Mouse (Mus musculus): ENCODE data around the gene Stat5b.
A peak's percentile ranks its signal among the peaks of the same experiment; 100 is the strongest.

The Stat5b gene

GRCm38 (mm10) chr11:100836923-100837702 lies 13.4 kb downstream of the Stat5b start:
- DNase-seq = peak; percentile 52

DNA sequence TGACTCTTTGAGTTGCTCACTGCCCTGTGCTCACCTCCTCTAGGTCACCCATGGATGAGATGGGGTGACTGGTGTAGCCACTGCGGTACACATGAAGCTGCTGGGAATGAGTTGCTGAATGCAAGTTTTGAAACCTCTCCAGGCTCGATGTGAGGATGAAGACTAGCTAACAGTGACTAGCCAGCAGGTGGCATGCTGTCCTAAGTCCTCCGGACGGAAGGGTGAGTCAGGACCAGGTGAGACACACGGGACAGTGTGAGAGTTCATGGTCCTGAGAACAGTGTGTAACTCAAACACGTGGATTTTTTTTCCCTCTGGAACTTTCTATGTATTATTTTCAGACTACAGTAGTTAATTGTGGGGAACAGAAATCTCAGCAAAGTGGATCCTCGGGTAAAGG lies 17.1 kb downstream of the Stat5b start:
- peak; percentile 40 for DNase-seq

DNA sequence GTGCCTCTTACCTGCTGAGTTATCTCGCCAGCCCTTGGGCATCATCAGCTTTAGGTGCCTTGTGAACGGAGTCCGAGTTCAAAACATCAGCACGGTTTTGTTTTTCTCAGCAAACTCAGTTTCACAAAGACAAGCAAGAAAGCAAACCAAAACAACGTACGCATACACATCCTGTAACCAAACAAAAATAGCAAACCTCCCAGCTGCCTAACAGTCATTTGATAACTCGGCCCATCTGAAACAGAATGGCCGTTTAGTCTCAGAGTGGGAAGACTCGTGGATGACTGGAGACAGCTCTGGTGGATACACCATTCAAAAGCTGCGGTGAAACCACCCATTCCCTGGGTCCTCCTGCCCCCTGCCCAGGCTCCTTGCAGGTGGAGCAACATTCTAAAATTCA lies 19.1 kb downstream of the Stat5b start:
- no peak for DNase-seq

DNA sequence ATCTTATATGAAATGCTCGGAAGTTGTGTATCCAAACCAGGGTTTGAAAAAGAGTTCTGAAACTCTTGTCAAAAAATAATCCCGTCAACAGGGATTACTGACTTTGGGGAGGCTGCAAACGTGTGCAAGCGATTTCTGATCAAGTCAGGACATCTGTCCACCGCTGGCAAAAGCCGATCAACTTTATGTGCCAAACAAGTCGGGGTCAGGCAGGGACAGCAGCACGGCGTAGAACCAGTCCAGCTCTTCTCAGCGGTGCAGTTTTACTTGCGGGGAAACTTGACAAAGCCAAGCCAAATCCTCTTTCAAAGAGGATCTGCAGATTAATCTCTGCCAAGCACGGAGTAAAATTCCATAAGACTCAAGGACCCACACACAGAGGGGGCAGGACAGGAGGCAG lies 20.8 kb downstream of the Stat5b start:
- DNase-seq = no peak

DNA sequence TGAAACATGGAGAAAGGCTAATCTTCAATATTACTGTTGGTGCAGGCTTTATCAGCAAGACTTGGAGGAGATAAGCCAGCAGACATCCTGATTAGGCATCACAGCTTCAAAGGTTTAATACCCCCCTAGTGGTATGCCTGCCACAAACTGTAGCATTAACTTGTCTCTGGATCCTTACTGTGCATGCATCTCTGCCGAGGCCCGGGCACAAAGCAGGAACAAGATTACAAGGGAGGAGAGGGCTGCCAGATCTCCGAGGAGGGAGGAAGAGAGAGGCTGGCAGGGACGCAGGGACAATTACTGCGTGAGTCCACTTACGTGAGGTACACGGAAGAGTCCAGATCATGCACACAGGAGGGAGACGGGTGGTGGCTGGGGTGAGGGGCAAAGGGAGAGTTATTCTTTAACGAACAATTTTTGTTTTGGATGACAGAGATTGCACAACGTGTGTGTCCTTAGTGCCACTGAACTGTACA lies 21.8 kb downstream of the Stat5b start:
- no peak for DNase-seq

DNA sequence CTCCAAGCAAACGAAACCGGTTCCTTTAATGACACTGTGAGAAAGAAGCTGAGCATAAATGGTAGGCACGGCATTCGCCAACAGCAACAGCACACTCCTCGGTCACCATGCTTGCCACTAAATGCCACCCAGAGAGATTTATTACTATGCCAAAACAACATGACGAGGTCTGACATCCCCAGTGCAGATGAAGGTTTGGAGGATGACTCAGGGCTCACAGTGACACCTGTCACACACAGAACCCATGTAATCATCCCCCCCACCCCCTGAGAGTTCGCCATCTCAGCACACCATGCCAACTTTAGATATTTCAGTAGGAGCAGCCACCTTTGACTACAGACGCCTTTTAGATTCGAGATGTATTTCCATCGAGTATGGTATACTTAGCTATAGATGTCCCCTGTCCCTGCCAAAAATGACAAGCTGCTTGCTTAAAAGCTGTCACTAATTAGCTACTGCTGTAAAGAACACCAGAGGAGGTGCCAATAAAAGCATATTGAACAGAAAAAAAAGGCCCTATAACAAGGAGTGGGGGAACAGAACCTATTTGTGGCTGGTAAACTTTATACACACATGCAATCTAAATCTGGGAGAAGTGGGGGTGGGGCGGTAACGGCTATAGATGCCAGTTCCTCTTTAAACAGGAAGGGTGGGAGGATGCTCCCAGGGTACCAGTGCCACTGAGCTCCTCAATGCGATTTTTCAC lies 24.2 kb downstream of the Stat5b start:
- peak; percentile 69 for DNase-seq

GRCm38 (mm10) chr11:100825451-100825850 lies 25.1 kb downstream of the Stat5b start:
- DNase-seq = no peak

DNA sequence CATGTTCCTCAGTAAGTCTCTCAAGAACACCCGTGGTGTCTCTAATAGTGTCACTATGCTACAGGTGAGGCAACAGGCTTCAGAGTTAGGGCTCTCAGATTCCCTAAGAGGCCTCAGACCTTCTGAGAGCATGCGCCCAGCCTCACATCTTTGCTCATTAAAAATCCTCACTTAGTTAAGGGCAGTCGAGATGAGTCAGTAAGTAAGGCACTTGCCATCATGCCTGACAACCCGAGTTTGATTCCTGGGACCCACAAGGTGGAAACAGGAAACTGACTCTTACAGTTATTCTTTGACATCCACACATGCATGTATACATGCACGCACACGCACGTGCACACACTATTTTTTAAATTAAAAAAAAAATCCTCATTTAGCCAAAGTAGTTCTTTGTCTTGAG lies 26.0 kb downstream of the Stat5b start:
- DNase-seq = peak; percentile 35

- peak; percentile 77 for DNase-seq
Measured at GRCm38 (mm10) chr11:100823543-100824313, 26.8 kb downstream of the Stat5b start.

- DNase-seq = peak; percentile 70
Measured at GRCm38 (mm10) chr11:100822365-100822764, 28.2 kb downstream of the Stat5b start.

GRCm38 (mm10) chr11:100821605-100822220 lies 28.8 kb downstream of the Stat5b start:
- no peak for DNase-seq

GRCm38 (mm10) chr11:100820047-100820446 lies 30.5 kb downstream of the Stat5b start:
- DNase-seq = no peak

- DNase-seq = peak; percentile 78
Measured at GRCm38 (mm10) chr11:100819626-100820025, 30.9 kb downstream of the Stat5b start.

GRCm38 (mm10) chr11:100819048-100819447 lies 31.5 kb downstream of the Stat5b start:
- DNase-seq = no peak

- DNase-seq = no peak
Measured at GRCm38 (mm10) chr11:100818359-100819012, 32.0 kb downstream of the Stat5b start.

DNA sequence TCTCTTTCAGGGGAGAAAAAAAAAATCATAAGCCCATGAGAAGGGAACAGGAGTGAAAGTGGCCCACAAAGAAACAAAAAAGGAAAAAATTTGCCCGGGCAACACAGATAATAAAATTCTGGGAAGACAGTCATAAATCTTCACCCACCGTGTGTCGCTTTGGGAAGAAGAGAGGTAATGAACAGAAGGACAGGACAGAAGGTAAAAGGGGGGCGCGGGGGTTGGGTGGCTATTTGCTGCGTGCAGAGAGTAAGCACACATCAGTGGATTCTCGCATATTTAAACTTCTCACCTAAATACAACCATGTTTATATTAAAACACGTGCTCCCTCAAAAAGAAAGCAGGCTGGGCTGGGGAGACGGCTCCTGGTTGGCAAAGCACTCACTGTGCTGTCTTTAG lies 33.2 kb downstream of the Stat5b start:
- DNase-seq = no peak

DNA sequence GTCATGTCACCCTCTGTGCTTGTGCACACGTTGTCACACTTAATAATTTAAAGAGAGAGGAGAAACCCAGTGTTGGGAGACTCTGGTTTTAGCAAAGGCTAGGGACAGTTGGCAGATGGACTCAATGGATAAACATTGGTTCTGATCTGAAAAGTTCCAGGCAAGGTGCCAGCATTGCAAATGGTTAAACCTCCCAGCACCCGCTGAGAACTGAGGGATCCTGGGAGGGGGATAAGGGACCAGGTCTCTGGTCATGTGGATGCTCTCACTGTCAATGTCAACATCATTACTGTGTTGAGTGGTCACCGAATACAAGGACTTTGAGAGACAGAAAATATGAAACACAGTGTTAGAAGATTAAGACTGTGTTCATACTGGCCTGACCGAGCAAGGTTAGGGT lies 33.7 kb downstream of the Stat5b start:
- no peak for DNase-seq

DNA sequence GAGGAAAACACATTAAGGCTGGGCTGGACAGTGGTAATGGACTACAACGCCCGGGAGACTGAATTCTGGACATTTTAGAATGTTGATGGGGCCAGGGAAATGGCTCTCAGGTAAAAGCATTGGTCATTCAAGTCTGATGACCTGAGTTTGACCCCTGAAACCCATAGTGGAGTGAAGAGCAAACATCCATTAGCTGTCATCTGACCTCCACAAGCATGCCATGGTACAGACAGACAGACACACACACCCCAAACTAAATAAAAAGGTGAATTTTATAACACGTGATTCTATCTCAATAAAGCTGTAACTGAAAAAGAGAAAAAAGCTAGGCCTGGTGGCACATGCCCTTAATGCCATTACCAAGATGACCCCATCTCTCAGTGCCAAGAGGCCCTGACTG lies 34.2 kb downstream of the Stat5b start:
- DNase-seq = no peak

DNA sequence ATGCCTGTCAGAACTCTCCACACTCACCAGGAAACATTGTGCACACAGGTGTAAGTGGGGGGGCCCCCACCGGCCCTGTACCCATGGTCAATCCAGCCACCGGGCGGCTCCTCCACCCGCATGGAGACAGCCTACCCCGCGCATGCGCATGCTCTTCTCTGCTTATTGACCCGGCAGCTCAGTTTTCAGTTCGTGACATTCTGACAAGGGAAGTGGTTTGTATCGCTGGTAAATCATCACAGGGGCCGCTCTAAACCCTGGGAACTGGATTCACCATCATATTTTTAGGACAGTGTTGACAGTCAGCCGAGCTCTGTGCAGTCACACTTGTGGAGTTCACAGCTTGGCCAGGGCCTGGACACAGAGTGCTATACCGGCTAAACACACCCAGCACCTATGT lies 36.0 kb downstream of the Stat5b start:
- peak; percentile 88 for DNase-seq

DNA sequence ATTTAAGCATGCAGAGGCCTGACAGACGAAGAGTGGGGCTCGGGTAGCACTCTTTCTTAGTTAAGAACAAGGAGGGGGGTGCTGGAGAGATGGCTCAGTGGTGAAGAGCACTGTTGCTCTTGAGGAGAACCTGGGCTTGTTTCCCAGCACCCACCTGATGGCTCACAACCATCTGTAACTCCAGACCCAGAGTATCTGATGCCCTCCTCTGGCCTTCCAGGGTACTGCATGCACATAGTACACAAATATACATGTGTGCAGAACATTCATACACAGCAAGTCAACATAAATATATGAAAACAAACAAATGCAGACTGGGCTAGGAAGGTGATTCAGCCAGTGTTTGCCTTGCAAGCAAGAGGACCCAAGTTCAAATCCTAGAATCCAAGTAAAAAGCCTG lies 39.4 kb downstream of the Stat5b start:
- DNase-seq = peak; percentile 32

GRCm38 (mm10) chr11:100810516-100810915 lies 40.0 kb downstream of the Stat5b start:
- no peak for DNase-seq

Data from thymus, postnatal 14 days (tissue).